Comparison of ENCODE assay signal across 25 mouse cellular contexts in genomic region chr10:75004067-75004466, GRCm38 (mm10). TPM values are rescaled to one million over a fixed set of nuclear protein-coding genes. Genes with fewer than 3 reads are reported as not detected.
DNase-seq lines count a peak whose midpoint lies in the region; ATAC-seq and TF ChIP-seq lines count a peak whose summit lies in the region.
"Had no signal": no experiment of that assay in that cellular context is flagged by ENCODE, and none has a peak within 500 bp of the region (broad histone marks: within the 10 kb centered on the region; RNA-seq: fewer than 3 reads in every experiment).

No protein-coding gene starts in this region.

- no peaks in the 10 kb centered on the region for H3K27me3 ChIP-seq in intestine, embryonic 14.5 days (replicated peaks; ENCODE audit: control insufficient read depth, insufficient read depth, low read length)
- no peaks in the 10 kb centered on the region for H3K27me3 ChIP-seq in intestine, postnatal 0 days (replicated peaks; ENCODE audit: control insufficient read depth, insufficient read depth, low read length)
- H3K27me3 ChIP-seq in liver, embryonic 13.5 days = no peaks in the 10 kb centered on the region
- H3K27me3 ChIP-seq in lung, embryonic 16.5 days (ENCODE audit: control insufficient read depth, insufficient read depth, low read depth, low read length) = no peaks in the 10 kb centered on the region
- H3K27me3 ChIP-seq in stomach, embryonic 14.5 days (ENCODE audit: control insufficient read depth, insufficient read depth, low read length) = no peaks in the 10 kb centered on the region
- H3K27me3 ChIP-seq: CH12.LX; hindbrain, embryonic 13.5 days; midbrain, embryonic 12.5 days had no signal

- H3K36me3 ChIP-seq in intestine, embryonic 14.5 days (ENCODE audit: control insufficient read depth, insufficient read depth, low read length) = no peaks in the 10 kb centered on the region
- H3K36me3 ChIP-seq in intestine, postnatal 0 days (ENCODE audit: control insufficient read depth, insufficient read depth) = no peaks in the 10 kb centered on the region
- H3K36me3 ChIP-seq in liver, embryonic 13.5 days = no peaks in the 10 kb centered on the region
- H3K36me3 ChIP-seq in lung, embryonic 16.5 days (ENCODE audit: control insufficient read depth, insufficient read depth, low read length) = no peaks in the 10 kb centered on the region
- H3K36me3 ChIP-seq in stomach, embryonic 14.5 days (ENCODE audit: control insufficient read depth, insufficient read depth, low read length) = no peaks in the 10 kb centered on the region
- H3K36me3 ChIP-seq: embryonic facial prominence, embryonic 10.5 days; hindbrain, embryonic 13.5 days; midbrain, embryonic 12.5 days had no signal

- TF ChIP-seq CTCF in intestine, postnatal 0 days (IDR thresholded peaks at IDR 0.05; ENCODE audit: low read depth) = no peak

- H3K27ac ChIP-seq in intestine, embryonic 14.5 days (ENCODE audit: low read depth) = no peak overlapping the region
- H3K27ac ChIP-seq in intestine, postnatal 0 days (ENCODE audit: low read depth, low read length) = no peak overlapping the region
- H3K27ac ChIP-seq in liver, embryonic 13.5 days = no peak overlapping the region
- no peak overlapping the region for H3K27ac ChIP-seq in lung, embryonic 16.5 days (ENCODE audit: low read length)
- no peak overlapping the region for H3K27ac ChIP-seq in stomach, embryonic 14.5 days (ENCODE audit: low read length)
- H3K27ac ChIP-seq: embryonic facial prominence, embryonic 10.5 days; hindbrain, embryonic 13.5 days; midbrain, embryonic 12.5 days had no signal

- no peak for DNase-seq in intestine, embryonic 14.5 days (ENCODE audit: low spot score)
- DNase-seq in liver, embryonic 13.5 days = no peak
- no peak for DNase-seq in thymus, postnatal 36 days
- DNase-seq in layer of hippocampus, adult 18-20 months (ENCODE audit: low spot score in 2 of 2) = no peak
- no peak for DNase-seq in thymus, adult 18-20 months
- DNase-seq: adrenal gland, adult 2 months; cerebellum, adult 11 months; cerebellum, postnatal 25 days; kidney, adult 18-20 months; kidney, postnatal 10 days; layer of hippocampus, adult 9-11 months; right cerebral cortex, postnatal 14 days; thymus, adult 2 months had no signal

- H3K9me3 ChIP-seq in intestine, embryonic 14.5 days (ENCODE audit: control insufficient read depth, low read length) = no peaks in the 10 kb centered on the region
- H3K9me3 ChIP-seq in intestine, postnatal 0 days (ENCODE audit: control insufficient read depth) = no peaks in the 10 kb centered on the region
- H3K9me3 ChIP-seq in liver, embryonic 13.5 days (replicated peaks) = no peaks in the 10 kb centered on the region
- no peaks in the 10 kb centered on the region for H3K9me3 ChIP-seq in lung, embryonic 16.5 days (ENCODE audit: control insufficient read depth, low read length)
- H3K9me3 ChIP-seq in stomach, embryonic 14.5 days (ENCODE audit: control insufficient read depth, low read depth, low read length) = no peaks in the 10 kb centered on the region
- H3K9me3 ChIP-seq: embryonic facial prominence, embryonic 10.5 days; hindbrain, embryonic 13.5 days; midbrain, embryonic 12.5 days had no signal

- H3K4me3 ChIP-seq in intestine, embryonic 14.5 days (ENCODE audit: low read depth, low read length) = no peak overlapping the region
- H3K4me3 ChIP-seq in intestine, postnatal 0 days (ENCODE audit: low read depth, low read length) = no peak overlapping the region
- H3K4me3 ChIP-seq in liver, embryonic 13.5 days (replicated peaks) = no peak overlapping the region
- H3K4me3 ChIP-seq in lung, embryonic 16.5 days (ENCODE audit: low read length) = no peak overlapping the region
- no peak overlapping the region for H3K4me3 ChIP-seq in stomach, embryonic 14.5 days (ENCODE audit: low read depth, low read length)
- H3K4me3 ChIP-seq: embryonic facial prominence, embryonic 10.5 days; erythroblast, embryonic 14.5 days; hindbrain, embryonic 13.5 days; midbrain, embryonic 12.5 days had no signal

- no peak overlapping the region for H3K4me2 ChIP-seq in intestine, embryonic 14.5 days (ENCODE audit: low read length)
- no peak overlapping the region for H3K4me2 ChIP-seq in intestine, postnatal 0 days (replicated peaks; ENCODE audit: low read depth)
- no peak overlapping the region for H3K4me2 ChIP-seq in liver, embryonic 13.5 days
- no peak overlapping the region for H3K4me2 ChIP-seq in lung, embryonic 16.5 days (ENCODE audit: low read depth, low read length)
- no peak overlapping the region for H3K4me2 ChIP-seq in stomach, embryonic 14.5 days (replicated peaks; ENCODE audit: low read depth, low read length)
- H3K4me2 ChIP-seq: hindbrain, embryonic 13.5 days; midbrain, embryonic 12.5 days had no signal

- no peak overlapping the region for H3K9ac ChIP-seq in intestine, embryonic 14.5 days (ENCODE audit: low read length)
- no peak overlapping the region for H3K9ac ChIP-seq in intestine, postnatal 0 days (ENCODE audit: low read depth, low read length)
- no peak overlapping the region for H3K9ac ChIP-seq in liver, embryonic 13.5 days
- H3K9ac ChIP-seq in lung, embryonic 16.5 days (ENCODE audit: low read length) = no peak overlapping the region
- H3K9ac ChIP-seq in stomach, embryonic 14.5 days (replicated peaks; ENCODE audit: low read depth, low read length) = no peak overlapping the region
- H3K9ac ChIP-seq: hindbrain, embryonic 13.5 days; midbrain, embryonic 12.5 days had no signal

- peak; percentile 51 for ATAC-seq in intestine, embryonic 14.5 days (replicated peaks; ENCODE audit: low FRiP score, low TSS enrichment, low read depth)
- ATAC-seq in intestine, postnatal 0 days = no peak
- ATAC-seq in liver, embryonic 13.5 days (ENCODE audit: low read depth) = peak; percentile 70
- peak; percentile 76 for ATAC-seq in lung, embryonic 16.5 days (ENCODE audit: low read depth)
- peak; percentile 73 for ATAC-seq in stomach, embryonic 14.5 days (ENCODE audit: insufficient number of reproducible peaks, insufficient read depth, low FRiP score, low read depth)

- WGBS in intestine, embryonic 14.5 days = 49% methylated on average over 3 of the region's 3 CpGs
- WGBS in intestine, postnatal 0 days = 27% methylated on average over 3 of the region's 3 CpGs
- 29% methylated on average over 3 of the region's 3 CpGs for WGBS in liver, embryonic 13.5 days (ENCODE audit: insufficient replicate concordance)
- WGBS in lung, embryonic 16.5 days = 35% methylated on average over 3 of the region's 3 CpGs
- WGBS in stomach, embryonic 14.5 days = 60% methylated on average over 3 of the region's 3 CpGs

- peaks cover 6% of the 10 kb centered on the region for H3K4me1 ChIP-seq in intestine, embryonic 14.5 days (replicated peaks; ENCODE audit: control insufficient read depth, insufficient read depth, low read length)
- H3K4me1 ChIP-seq in intestine, postnatal 0 days (replicated peaks; ENCODE audit: control insufficient read depth, insufficient read depth, low read length) = no peaks in the 10 kb centered on the region
- H3K4me1 ChIP-seq in liver, embryonic 13.5 days (replicated peaks) = peaks cover 21% of the 10 kb centered on the region
- peaks cover 11% of the 10 kb centered on the region for H3K4me1 ChIP-seq in lung, embryonic 16.5 days (replicated peaks; ENCODE audit: control insufficient read depth, insufficient read depth, low read length)
- H3K4me1 ChIP-seq in stomach, embryonic 14.5 days (ENCODE audit: control insufficient read depth, insufficient read depth, low read length) = peaks cover 3% of the 10 kb centered on the region; the same call in 1 of the 2 replicates

RNA-seq across cellular contexts. Expression of gene Rsph14, which starts 28.3 kb away (rescaled TPM):
- not detected in 2 replicates for polyA plus RNA-seq in intestine, embryonic 14.5 days (2014; fragmentation: Nextera tagmentation; extraction: Ambion mirVana)
- polyA plus RNA-seq in intestine, postnatal 0 days (2015; fragmentation: Nextera tagmentation; extraction: Ambion mirVana) = not detected in 2 replicates
- polyA plus RNA-seq in liver, embryonic 13.5 days (2015; fragmentation: Nextera tagmentation; extraction: Ambion mirVana) = not detected in 2 replicates
- 3.3 and 5.0 TPM in 2 replicates for polyA plus RNA-seq in lung, embryonic 16.5 days (2015; fragmentation: Nextera tagmentation; extraction: Ambion mirVana)
- not detected in 2 replicates for polyA plus RNA-seq in stomach, embryonic 14.5 days (2014; fragmentation: Nextera tagmentation; extraction: Ambion mirVana)
- under 1 TPM; 0.68 to 0.87 TPM for total RNA-seq in layer of hippocampus, adult 18-20 months (2021)
- total RNA-seq: CH12.LX; gastrocnemius, adult 8-10 months; heart, adult 8-10 months had no signal
- polyA plus RNA-seq: adrenal gland, adult 2 months; embryonic facial prominence, embryonic 10.5 days; erythroblast, embryonic 14.5 days; heart, postnatal 0 days; limb, embryonic 14.5 days; midbrain, embryonic 12.5 days; thymus, adult 2 months had no signal

RNA-seq across cellular contexts. Expression of gene Rab36, which starts 32.8 kb away (rescaled TPM):
- polyA plus RNA-seq in intestine, embryonic 14.5 days (2014; fragmentation: Nextera tagmentation; extraction: Ambion mirVana) = 8.2 and 8.9 TPM in 2 replicates
- polyA plus RNA-seq in intestine, postnatal 0 days (2015; fragmentation: Nextera tagmentation; extraction: Ambion mirVana) = 1.5 TPM in 2 replicates
- polyA plus RNA-seq in liver, embryonic 13.5 days (2015; fragmentation: Nextera tagmentation; extraction: Ambion mirVana) = 2.1 and 2.5 TPM in 2 replicates
- 12.9 and 13.2 TPM in 2 replicates for polyA plus RNA-seq in lung, embryonic 16.5 days (2015; fragmentation: Nextera tagmentation; extraction: Ambion mirVana)
- polyA plus RNA-seq in stomach, embryonic 14.5 days (2014; fragmentation: Nextera tagmentation; extraction: Ambion mirVana) = 10.3 and 12.6 TPM in 2 replicates
- total RNA-seq in layer of hippocampus, adult 18-20 months (2021) = 10 to 100 TPM; 28.6 to 30.5 TPM
- polyA plus RNA-seq: erythroblast, embryonic 14.5 days had no signal

RNA-seq across cellular contexts. Expression of gene Gnaz, which starts 37.1 kb away (rescaled TPM):
- polyA plus RNA-seq in intestine, embryonic 14.5 days (2014; fragmentation: Nextera tagmentation; extraction: Ambion mirVana) = 3.9 and 4.6 TPM in 2 replicates
- polyA plus RNA-seq in intestine, postnatal 0 days (2015; fragmentation: Nextera tagmentation; extraction: Ambion mirVana) = 1.7 and 2.4 TPM in 2 replicates
- polyA plus RNA-seq in liver, embryonic 13.5 days (2015; fragmentation: Nextera tagmentation; extraction: Ambion mirVana) = 5.1 and 5.2 TPM in 2 replicates
- polyA plus RNA-seq in lung, embryonic 16.5 days (2015; fragmentation: Nextera tagmentation; extraction: Ambion mirVana) = 1.9 and 2.1 TPM in 2 replicates
- polyA plus RNA-seq in stomach, embryonic 14.5 days (2014; fragmentation: Nextera tagmentation; extraction: Ambion mirVana) = 4.8 and 6.1 TPM in 2 replicates
- total RNA-seq in layer of hippocampus, adult 18-20 months (2021) = 100 to 1,000 TPM; 104 to 111 TPM

RNA-seq across cellular contexts. Expression of gene Bcr, which starts 56.3 kb away (rescaled TPM):
- 11.3 and 14.4 TPM in 2 replicates for polyA plus RNA-seq in intestine, embryonic 14.5 days (2014; fragmentation: Nextera tagmentation; extraction: Ambion mirVana)
- polyA plus RNA-seq in intestine, postnatal 0 days (2015; fragmentation: Nextera tagmentation; extraction: Ambion mirVana) = 26.7 and 36.2 TPM in 2 replicates
- 1.4 and 1.6 TPM in 2 replicates for polyA plus RNA-seq in liver, embryonic 13.5 days (2015; fragmentation: Nextera tagmentation; extraction: Ambion mirVana)
- polyA plus RNA-seq in lung, embryonic 16.5 days (2015; fragmentation: Nextera tagmentation; extraction: Ambion mirVana) = 11.2 and 14.3 TPM in 2 replicates
- polyA plus RNA-seq in stomach, embryonic 14.5 days (2014; fragmentation: Nextera tagmentation; extraction: Ambion mirVana) = 8.6 and 11.9 TPM in 2 replicates
- total RNA-seq in layer of hippocampus, adult 18-20 months (2021) = 100 to 1,000 TPM; 132 to 133 TPM
